Mouse (Mus musculus) 416B (cell line): ENCODE measurements at regions not wholly inside any gene's neighbourhood (a gene's known extent, or its start where the extent isn't known, plus 50 kb on each side); places are given as distances from the start of the nearest gene placed in this dataset.

Experiments
- DNase-seq: peaks from one replicate; pipeline ENCODE4 v3.0.0; 2011; ENCODE audit warnings: low read depth

GRCm38 (mm10) chr15:51734194-51734593, 2150.5 kb upstream of the Gm7489 start:
- DNase-seq, result no peak
